Mouse (Mus musculus) brain, embryonic 18.5 days (tissue): ENCODE results near the gene Cdc42bpa.

Source experiments
- DNase-seq: peaks from one replicate; pipeline ENCODE4 v3.0.0-alpha.2; 2012; ENCODE audit warnings: low read depth, low spot score

Gene Cdc42bpa

GRCm38 (mm10) chr1:180162986-180163385 lies 202.7 kb downstream of the Cdc42bpa start:
- no peak for DNase-seq

- DNase-seq = no peak
Measured at GRCm38 (mm10) chr1:180166533-180166932, 206.3 kb downstream of the Cdc42bpa start.

GRCm38 (mm10) chr1:180168294-180168693 lies 208.0 kb downstream of the Cdc42bpa start:
- DNase-seq = no peak

GRCm38 (mm10) chr1:180169161-180169560 lies 208.9 kb downstream of the Cdc42bpa start:
- DNase-seq = no peak

GRCm38 (mm10) chr1:180170071-180170470 lies 209.8 kb downstream of the Cdc42bpa start:
- DNase-seq = no peak

- DNase-seq = no peak
Measured at GRCm38 (mm10) chr1:180171883-180172282, 211.6 kb downstream of the Cdc42bpa start.

GRCm38 (mm10) chr1:180172600-180172999 lies 212.3 kb downstream of the Cdc42bpa start:
- DNase-seq = no peak

- no peak for DNase-seq
Measured at GRCm38 (mm10) chr1:180173017-180173416, 212.7 kb downstream of the Cdc42bpa start.

- no peak for DNase-seq
Measured at GRCm38 (mm10) chr1:180174718-180175117, 214.4 kb downstream of the Cdc42bpa start.

- DNase-seq = no peak
Measured at GRCm38 (mm10) chr1:180175167-180175566, 214.9 kb downstream of the Cdc42bpa start.

GRCm38 (mm10) chr1:180175635-180176034 lies 215.4 kb downstream of the Cdc42bpa start:
- DNase-seq = no peak

GRCm38 (mm10) chr1:180176784-180177183 lies 216.5 kb downstream of the Cdc42bpa start:
- no peak for DNase-seq

- no peak for DNase-seq
Measured at GRCm38 (mm10) chr1:180178340-180178739, 218.1 kb downstream of the Cdc42bpa start.

GRCm38 (mm10) chr1:180179100-180179499 lies 218.8 kb downstream of the Cdc42bpa start:
- no peak for DNase-seq

GRCm38 (mm10) chr1:180179840-180180239 lies 219.6 kb downstream of the Cdc42bpa start:
- no peak for DNase-seq

GRCm38 (mm10) chr1:180181304-180181965 lies 221.2 kb downstream of the Cdc42bpa start:
- DNase-seq = no peak

GRCm38 (mm10) chr1:180181966-180182319 lies 221.7 kb downstream of the Cdc42bpa start:
- DNase-seq = no peak

- no peak for DNase-seq
Measured at GRCm38 (mm10) chr1:180182731-180183130, 222.5 kb downstream of the Cdc42bpa start.

GRCm38 (mm10) chr1:180183525-180184159 lies 223.4 kb downstream of the Cdc42bpa start:
- no peak for DNase-seq

GRCm38 (mm10) chr1:180184768-180185167 lies 224.5 kb downstream of the Cdc42bpa start:
- no peak for DNase-seq

GRCm38 (mm10) chr1:180185877-180186276 lies 225.6 kb downstream of the Cdc42bpa start:
- DNase-seq = no peak

- no peak for DNase-seq
Measured at GRCm38 (mm10) chr1:180186371-180186770, 226.1 kb downstream of the Cdc42bpa start.

GRCm38 (mm10) chr1:180188951-180189350 lies 228.7 kb downstream of the Cdc42bpa start:
- DNase-seq = no peak
